Mouse (Mus musculus) c-Kit-negative CD71-positive TER-119-positive erythroid progenitor cells, embryonic 14.5 days (primary cell): ENCODE results near the gene Olfr1453.
"Not testable (repeated sequence)": the region's sequence is repeated elsewhere in the genome, so short reads cannot be mapped to it uniquely, and the experiment has no call there.

Experiments used
- DNase-seq: peaks from one replicate; pipeline ENCODE4 v3.0.0-alpha.2; 2013; ENCODE audit warnings: low read depth, low spot score

Gene Olfr1453

DNA sequence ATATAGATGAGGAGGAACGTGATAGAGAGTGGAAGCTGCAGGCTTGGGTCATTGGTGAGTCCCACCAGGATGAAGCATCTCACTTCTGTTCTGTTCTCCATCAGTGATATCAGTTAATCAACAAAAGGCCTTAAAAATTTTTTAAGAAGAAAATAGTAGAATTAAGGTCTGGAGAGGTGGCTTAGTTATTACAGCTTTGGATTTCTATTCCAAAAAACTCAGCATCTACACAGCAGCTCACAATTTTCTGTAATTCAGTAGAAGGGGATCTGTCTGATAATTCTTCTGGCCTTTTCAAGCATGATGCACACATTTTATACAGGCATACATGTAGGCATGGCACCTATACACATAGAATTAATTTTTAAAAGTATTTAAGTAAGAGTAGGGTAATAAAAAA, at the start of gene Olfr1453:
Olfr1453 (minus strand) TSS at position 101 of the 400 bp plus-strand sequence.
- DNase-seq: no peak

GRCm38 (mm10) chr19:13060310-13060709, 32.2 kb upstream of the Olfr1453 start, which contains the start of gene Olfr1454:
Gene Olfr1454 (plus strand): TSS chr19:13060610.
- no peak for DNase-seq

DNA sequence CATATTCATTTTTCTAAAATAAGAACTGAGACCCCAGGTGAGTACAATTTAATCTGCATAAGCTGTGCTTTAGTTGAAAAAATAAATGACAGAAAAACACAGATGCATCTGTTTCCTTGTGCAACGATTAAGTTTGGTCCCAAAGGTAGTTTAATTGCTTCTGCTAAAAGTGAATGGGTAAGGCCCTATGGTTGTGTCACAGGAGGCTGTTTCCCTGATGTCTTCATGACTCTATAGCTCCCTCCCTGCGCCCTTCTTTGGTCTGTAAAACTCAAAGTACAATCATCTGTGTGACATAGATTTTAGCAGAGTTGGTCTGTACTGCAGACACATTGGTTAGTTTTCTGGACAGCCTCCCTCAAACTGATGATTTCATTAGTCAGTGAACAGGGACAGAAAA, 33.4 kb downstream of the Olfr1453 start, which contains the start of gene Olfr1451:
Olfr1451 (plus strand) TSS at position 301 of the 400 bp plus-strand sequence.
- DNase-seq: no peak

DNA sequence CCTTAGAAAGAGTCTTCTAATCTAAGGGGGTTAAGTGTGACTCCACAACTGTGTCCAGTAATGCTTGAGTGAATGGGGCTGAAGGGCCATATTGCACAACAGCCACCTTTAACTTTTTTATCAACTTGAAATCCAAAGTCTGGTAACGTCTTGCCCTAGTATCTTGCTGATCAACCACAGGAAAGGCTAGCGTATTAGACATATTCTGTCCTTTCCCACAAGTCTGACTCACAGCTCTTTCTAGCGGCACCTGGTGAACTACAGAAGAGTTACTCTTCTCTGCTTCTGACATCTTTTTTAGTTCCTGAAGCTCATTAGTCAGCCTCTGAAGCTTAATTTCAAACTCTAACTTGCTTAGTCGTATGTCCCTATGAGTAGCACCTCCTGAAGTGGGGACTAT, 35.8 kb downstream of the Olfr1453 start:
- not testable (repeated sequence) for DNase-seq
